In the genomic region with DNA sequence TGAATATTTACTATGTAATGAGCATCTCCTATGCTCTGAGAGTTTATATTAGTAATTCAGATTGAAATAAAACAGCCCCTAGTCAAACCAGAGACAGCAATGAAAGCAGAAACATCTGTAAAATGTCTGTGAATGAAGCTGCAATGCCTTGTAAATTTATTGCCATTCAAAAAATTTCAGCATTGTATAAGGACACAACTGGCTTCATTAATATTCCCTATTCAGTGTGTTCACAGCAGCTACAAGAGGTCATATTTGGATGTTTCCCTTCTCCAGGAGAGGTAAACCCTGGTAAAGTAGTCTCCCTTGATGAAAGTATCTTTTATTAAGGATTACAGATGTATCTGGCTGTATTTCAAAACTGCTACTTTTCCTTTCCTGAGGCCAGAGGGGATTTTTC, we compare ENCODE assay signal across 18 mouse cellular contexts.
"Had no signal": no experiment of that assay in that cellular context is flagged by ENCODE, and none has a peak within 500 bp of the region (broad histone marks: within the 10 kb centered on the region; RNA-seq: fewer than 3 reads in every experiment).

No protein-coding gene starts in this region.

- H3K27ac ChIP-seq: hindbrain, embryonic 15.5 days; intestine, embryonic 15.5 days; liver, embryonic 13.5 days; neural tube, embryonic 12.5 days; neural tube, embryonic 15.5 days had no signal

- H3K9me3 ChIP-seq: hindbrain, embryonic 15.5 days; intestine, embryonic 15.5 days; liver, embryonic 13.5 days; megakaryocyte, embryonic 14.5 days; neural tube, embryonic 12.5 days; neural tube, embryonic 15.5 days had no signal

- H3K4me1 ChIP-seq: hindbrain, embryonic 15.5 days; intestine, embryonic 15.5 days; liver, embryonic 13.5 days; megakaryocyte, embryonic 14.5 days; neural tube, embryonic 12.5 days; neural tube, embryonic 15.5 days had no signal

- ATAC-seq: intestine, embryonic 15.5 days; lung, postnatal 0 days had no signal

- H3K36me3 ChIP-seq: hindbrain, embryonic 15.5 days; intestine, embryonic 15.5 days; liver, embryonic 13.5 days; neural tube, embryonic 12.5 days; neural tube, embryonic 15.5 days had no signal

- DNase-seq: kidney, adult 18-20 months; kidney, adult 9 months; kidney, postnatal 25 days; liver, embryonic 13.5 days; lung, adult 2 months; right cerebral cortex, adult 18-20 months; right cerebral cortex, postnatal 14 days; right cerebral cortex, postnatal 4 days; spleen, adult 18-20 months; thymus, adult 18-20 months; thymus, postnatal 36 days had no signal

- H3K9ac ChIP-seq: hindbrain, embryonic 15.5 days; intestine, embryonic 15.5 days; liver, embryonic 13.5 days; neural tube, embryonic 12.5 days; neural tube, embryonic 15.5 days had no signal

- H3K4me2 ChIP-seq: hindbrain, embryonic 15.5 days; intestine, embryonic 15.5 days; liver, embryonic 13.5 days; midbrain, embryonic 11.5 days; neural tube, embryonic 12.5 days; neural tube, embryonic 15.5 days had no signal

- H3K27me3 ChIP-seq: hindbrain, embryonic 15.5 days; intestine, embryonic 15.5 days; liver, embryonic 13.5 days; megakaryocyte, embryonic 14.5 days; neural tube, embryonic 12.5 days; neural tube, embryonic 15.5 days had no signal

- H3K4me3 ChIP-seq: hindbrain, embryonic 15.5 days; intestine, embryonic 15.5 days; liver, embryonic 13.5 days; megakaryocyte, embryonic 14.5 days; neural tube, embryonic 12.5 days; neural tube, embryonic 15.5 days had no signal
